Mouse (Mus musculus): Measurements from ENCODE around the gene Elf4. TPM values are rescaled to one million over a fixed set of nuclear protein-coding genes. Genes with fewer than 3 reads are reported as not detected.

Gene Elf4
- total and polyA plus RNA-seq, 3 experiments, result 3.4 to 15.3 TPM; not detected in 1

GRCm38 (mm10) chrX:48433527-48433899, 29.4 kb downstream of the Elf4 start:
- peaks cover 4% of the 10 kb centered on the region; the same call in 1 of the 2 replicates for H3K79me2 ChIP-seq (ENCODE audit: control insufficient read depth, insufficient read depth, low read length, poor library complexity)
- peak; percentile 57 for DNase-seq (ENCODE audit: low read depth, low spot score)
- no peaks in the 10 kb centered on the region for H3K27me3 ChIP-seq (ENCODE audit: control insufficient read depth in 1 of 2, insufficient read depth in 2 of 2, low read length in 2 of 2)
- no peaks in the 10 kb centered on the region for H3K9me3 ChIP-seq (replicated peaks; ENCODE audit: insufficient read depth, low read length)
- H3K9ac ChIP-seq (ENCODE audit: control insufficient read depth, low read depth, low read length, poor library complexity, severe bottlenecking), result peak overlapping the region; percentile 15; the same call in 1 of the 2 replicates
- H3K36me3 ChIP-seq (ENCODE audit: control insufficient read depth in 1 of 2, insufficient read depth in 2 of 2, low read length in 2 of 2), result peaks cover 0 to 24% of the 10 kb centered on the region in 2 experiments; a peak in 2 of 4 replicates
- H3K4me3 ChIP-seq (ENCODE audit: control insufficient read depth in 1 of 2, insufficient read depth in 1 of 2, low read depth in 2 of 2, low read length in 2 of 2), result no peak overlapping the region
- peaks cover 11 to 42% of the 10 kb centered on the region in 2 experiments for H3K4me1 ChIP-seq (ENCODE audit: control insufficient read depth in 1 of 2, insufficient read depth in 2 of 2, low read length in 2 of 2)
- TF ChIP-seq NELFE (IDR thresholded peaks at IDR 0.05; ENCODE audit: low read depth, low read length), result no peak
- TF ChIP-seq EP300 (IDR thresholded peaks at IDR 0.05; ENCODE audit: low read depth in 1 of 2, low read length in 2 of 2), result peak in 1 of 2 experiments; percentile 24; a peak in 2 of 4 replicates
- TF ChIP-seq HCFC1 (IDR thresholded peaks at IDR 0.05; ENCODE audit: low read depth, low read length), result 0 out of 2 replicates have a peak, but pooled peaks have one; percentile 29
- no peak for TF ChIP-seq CTCF (IDR thresholded peaks at IDR 0.05 in 2 of 3, conservative IDR thresholded peaks at IDR 0.05 in 1 of 3; ENCODE audit: control insufficient read depth in 1 of 3, insufficient read depth in 1 of 3, low read depth in 2 of 3, low read length in 3 of 3, poor library complexity in 1 of 3, severe bottlenecking in 1 of 3)
- no peak for TF ChIP-seq MAFK (IDR thresholded peaks at IDR 0.05; ENCODE audit: borderline replicate concordance, low read depth, low read length)
- TF ChIP-seq UBTF (IDR thresholded peaks at IDR 0.05; ENCODE audit: borderline replicate concordance, insufficient read depth, low read depth, low read length), result no peak
- TF ChIP-seq ELF1 (IDR thresholded peaks at IDR 0.05; ENCODE audit: low read depth, low read length), result 0 out of 2 replicates have a peak, but pooled peaks have one; percentile 13
- TF ChIP-seq GATA1 (IDR thresholded peaks at IDR 0.05; ENCODE audit: low read depth, low read length), result no peak
- TF ChIP-seq RCOR1 (IDR thresholded peaks at IDR 0.05; ENCODE audit: low read depth, low read length), result no peak
- TF ChIP-seq GABPA (IDR thresholded peaks at IDR 0.05; ENCODE audit: low read depth, low read length), result no peak
- no peak for TF ChIP-seq MYB (IDR thresholded peaks at IDR 0.05; ENCODE audit: low read depth, low read length)
- TF ChIP-seq TBP (IDR thresholded peaks at IDR 0.05; ENCODE audit: low read depth, low read length), result no peak
- TF ChIP-seq SIN3A (IDR thresholded peaks at IDR 0.05; ENCODE audit: low read length), result 0 out of 2 replicates have a peak, but pooled peaks have one; percentile 19
- no peak for TF ChIP-seq E2F4 (IDR thresholded peaks at IDR 0.05; ENCODE audit: borderline replicate concordance, low read depth, low read length)
- TF ChIP-seq NRF1 (IDR thresholded peaks at IDR 0.05; ENCODE audit: insufficient read depth, low read depth, low read length, poor library complexity, severe bottlenecking), result no peak
- peak; percentile 17; the same call in 1 of the 2 replicates for TF ChIP-seq ETS1 (IDR thresholded peaks at IDR 0.05; ENCODE audit: low read depth, low read length)
- peak overlapping the region; percentile 41; the same call in 1 of the 2 replicates for H3K27ac ChIP-seq (ENCODE audit: control insufficient read depth, low read depth, low read length)

- DNase-seq (ENCODE audit: low read depth, low spot score), result peak; percentile 7
- H3K27me3 ChIP-seq (ENCODE audit: control insufficient read depth in 1 of 2, insufficient read depth in 2 of 2, low read length in 2 of 2), result no peaks in the 10 kb centered on the region
- peak overlapping the region; percentile 15; the same call in 1 of the 2 replicates for H3K9ac ChIP-seq (ENCODE audit: control insufficient read depth, low read depth, low read length, poor library complexity, severe bottlenecking)
- H3K27ac ChIP-seq (ENCODE audit: control insufficient read depth, low read depth, low read length), result peak overlapping the region; percentile 41
- peaks cover 0 to 21% of the 10 kb centered on the region in 2 experiments; a peak in 2 of 4 replicates for H3K36me3 ChIP-seq (ENCODE audit: control insufficient read depth in 1 of 2, insufficient read depth in 2 of 2, low read length in 2 of 2)
- no peaks in the 10 kb centered on the region for H3K9me3 ChIP-seq (replicated peaks; ENCODE audit: insufficient read depth, low read length)
- peaks cover 4% of the 10 kb centered on the region; the same call in 1 of the 2 replicates for H3K79me2 ChIP-seq (ENCODE audit: control insufficient read depth, insufficient read depth, low read length, poor library complexity)
- H3K4me1 ChIP-seq (ENCODE audit: control insufficient read depth in 1 of 2, insufficient read depth in 2 of 2, low read length in 2 of 2), result peaks cover 11 to 43% of the 10 kb centered on the region in 2 experiments
- H3K4me3 ChIP-seq (ENCODE audit: control insufficient read depth in 1 of 2, insufficient read depth in 1 of 2, low read depth in 2 of 2, low read length in 2 of 2), result no peak overlapping the region
- TF ChIP-seq CHD1 (IDR thresholded peaks at IDR 0.05; ENCODE audit: low read depth, low read length) (no peak), ELF1 (IDR thresholded peaks at IDR 0.05; ENCODE audit: low read depth, low read length) (no peak), MXI1 (IDR thresholded peaks at IDR 0.05; ENCODE audit: low read depth, low read length) (no peak), ETS1 (IDR thresholded peaks at IDR 0.05; ENCODE audit: low read depth, low read length) (no peak), USF1 (IDR thresholded peaks at IDR 0.05; ENCODE audit: low read depth, low read length) (no peak), MAZ (IDR thresholded peaks at IDR 0.05; ENCODE audit: low read depth, low read length) (no peak), NRF1 (IDR thresholded peaks at IDR 0.05; ENCODE audit: insufficient read depth, low read depth, low read length, poor library complexity, severe bottlenecking) (no peak), KAT2A (conservative IDR thresholded peaks at IDR 0.05; ENCODE audit: low read depth, low read length) (no peak)
These were observed 30.1 kb downstream of the Elf4 start for GRCm38 (mm10) chrX:48432599-48433526.
